Mouse (Mus musculus) MEL (cell line): ENCODE measurements around the gene Fbxo41.

Experiments
- CTCF ChIP-seq, 3 experiments: IDR thresholded peaks in 2 of 3; conservative IDR thresholded peaks in 1 of 3; 2 replicates each; pipeline ENCODE4 v1.5.1; 2011 to 2012; ENCODE audit warnings: low read length in 3 of 3, low read depth in 2 of 3, mild to moderate bottlenecking in 2 of 3, improper control_type of control experiment in 1 of 3, inconsistent platforms in 1 of 3, mixed read lengths in 1 of 3, moderate library complexity in 1 of 3; ENCODE audit not compliant: control insufficient read depth in 1 of 3, insufficient read depth in 1 of 3, poor library complexity in 1 of 3, severe bottlenecking in 1 of 3
- EP300 ChIP-seq, 2 experiments: IDR thresholded peaks; 2 replicates each; pipeline ENCODE4 v1.6.1; 2011; ENCODE audit warnings: improper control_type of control experiment in 2 of 2, low read length in 2 of 2, low read depth in 1 of 2, mild to moderate bottlenecking in 1 of 2
- GATA1 ChIP-seq: IDR thresholded peaks from 2 replicates; pipeline ENCODE4 v1.6.1; 2011; ENCODE audit warnings: low read depth, low read length, improper control_type of control experiment
- MAX ChIP-seq: IDR thresholded peaks from 2 replicates; pipeline ENCODE4 v1.6.1; 2011; ENCODE audit warnings: low read length, improper control_type of control experiment
- NELFE ChIP-seq: IDR thresholded peaks from 2 replicates; pipeline ENCODE4 v1.6.1; 2011; ENCODE audit warnings: low read depth, low read length, improper control_type of control experiment
- NRF1 ChIP-seq: IDR thresholded peaks from 2 replicates; pipeline ENCODE4 v1.6.1; 2014; ENCODE audit warnings: low read depth, mild to moderate bottlenecking, inconsistent platforms, low read length, improper control_type of control experiment, moderate library complexity; ENCODE audit not compliant: poor library complexity, insufficient read depth, severe bottlenecking
- POLR2A ChIP-seq, 2 experiments: IDR thresholded peaks; 2 replicates each; pipeline ENCODE4 v1.6.1; 2011 to 2012; ENCODE audit warnings: low read length in 2 of 2, mild to moderate bottlenecking in 2 of 2, control low read depth in 1 of 2, improper control_type of control experiment in 1 of 2, low read depth in 1 of 2, moderate library complexity in 1 of 2; ENCODE audit not compliant: control insufficient read depth in 1 of 2, insufficient read depth in 1 of 2, poor library complexity in 1 of 2
- UBTF ChIP-seq: IDR thresholded peaks from 2 replicates; pipeline ENCODE4 v1.6.1; 2012; ENCODE audit warnings: low read depth, mild to moderate bottlenecking, inconsistent platforms, low read length, improper control_type of control experiment, moderate library complexity, borderline replicate concordance; ENCODE audit not compliant: insufficient read depth
- USF2 ChIP-seq, 2 experiments: IDR thresholded peaks; 2 replicates each; pipeline ENCODE4 v1.6.1; 2011 to 2012; ENCODE audit warnings: improper control_type of control experiment in 2 of 2, low read length in 2 of 2, borderline replicate concordance in 1 of 2, inconsistent platforms in 1 of 2, low read depth in 1 of 2, mild to moderate bottlenecking in 1 of 2; ENCODE audit not compliant: insufficient read depth in 1 of 2
- ZKSCAN1 ChIP-seq: IDR thresholded peaks from 2 replicates; pipeline ENCODE4 v1.6.1; 2012; ENCODE audit warnings: low read depth, mild to moderate bottlenecking, inconsistent platforms, low read length, improper control_type of control experiment, moderate library complexity
- ZMIZ1 ChIP-seq: IDR thresholded peaks from 2 replicates; pipeline ENCODE4 v1.6.1; 2012; ENCODE audit warnings: low read depth, mild to moderate bottlenecking, inconsistent platforms, low read length, improper control_type of control experiment, moderate library complexity

- TF ChIP-seq UBTF, result no peak
- no peak for TF ChIP-seq ZKSCAN1
- no peak for TF ChIP-seq NRF1
- no peak for TF ChIP-seq MAX
- TF ChIP-seq GATA1, result no peak
- TF ChIP-seq CTCF (IDR thresholded peaks at IDR 0.05 in 2 of 3, conservative IDR thresholded peaks at IDR 0.05 in 1 of 3; ENCODE audit: control insufficient read depth in 1 of 3, insufficient read depth in 1 of 3, low read depth in 2 of 3, low read length in 3 of 3, poor library complexity in 1 of 3, severe bottlenecking in 1 of 3), result no peak
- no peak for TF ChIP-seq POLR2A (IDR thresholded peaks at IDR 0.05; ENCODE audit: control insufficient read depth in 1 of 2, insufficient read depth in 1 of 2, low read depth in 1 of 2, low read length in 2 of 2, poor library complexity in 1 of 2)
- TF ChIP-seq ZMIZ1, result no peak
- no peak for TF ChIP-seq EP300 (IDR thresholded peaks at IDR 0.05; ENCODE audit: low read depth in 1 of 2, low read length in 2 of 2)
- no peak for TF ChIP-seq USF2 (IDR thresholded peaks at IDR 0.05; ENCODE audit: borderline replicate concordance in 1 of 2, insufficient read depth in 1 of 2, low read depth in 1 of 2, low read length in 2 of 2)
- TF ChIP-seq NELFE, result no peak
These were observed 58.4 kb downstream of the Fbxo41 start for GRCm38 (mm10) chr6:85444266-85444965.
